Mouse (Mus musculus) thymus, adult 2 months (tissue): ENCODE data around the gene BC004004. TPM values are rescaled to one million over a fixed set of nuclear protein-coding genes. Genes with fewer than 3 reads are reported as not detected.

Source experiments
- DNase-seq: peaks from one replicate; pipeline ENCODE4 v3.0.0; 2021
- H3K27ac ChIP-seq: fragments of 200-500 bp; 2 replicates; pipeline ENCODE4 v1.5.1; 2012; ENCODE audit warnings: low read length, control low read depth; ENCODE audit not compliant: control insufficient read depth, insufficient read depth
- H3K27me3 ChIP-seq: fragments of 200-500 bp; 2 replicates; pipeline ENCODE4 v1.6.1; 2012; ENCODE audit warnings: mild to moderate bottlenecking, low read length, moderate library complexity, mixed read lengths; ENCODE audit not compliant: control insufficient read depth, insufficient read depth
- H3K36me3 ChIP-seq: fragments of 200-500 bp; 2 replicates; pipeline ENCODE4 v1.6.1; 2012; ENCODE audit warnings: mild to moderate bottlenecking, low read length, moderate library complexity; ENCODE audit not compliant: control insufficient read depth, insufficient read depth
- H3K4me1 ChIP-seq: fragments of 200-500 bp; replicated peaks from 2 replicates; pipeline ENCODE4 v1.6.1; 2012; ENCODE audit warnings: low read length; ENCODE audit not compliant: control insufficient read depth, insufficient read depth
- H3K4me3 ChIP-seq: fragments of 200-500 bp; 2 replicates; pipeline ENCODE4 v1.5.1; 2012; ENCODE audit warnings: mild to moderate bottlenecking, low read length, control low read depth, moderate library complexity; ENCODE audit not compliant: control insufficient read depth, insufficient read depth
- CTCF ChIP-seq: fragments of 200-500 bp; IDR thresholded peaks from 2 replicates; pipeline ENCODE4 v1.5.1; 2012; ENCODE audit warnings: mild to moderate bottlenecking, control low read depth, low read length, moderate library complexity, borderline replicate concordance; ENCODE audit not compliant: control insufficient read depth, poor library complexity, insufficient read depth; ENCODE audit errors: extremely low read depth
- POLR2A ChIP-seq: fragments of 200-500 bp; IDR thresholded peaks from 2 replicates; pipeline ENCODE4 v1.6.1; 2012; ENCODE audit warnings: mild to moderate bottlenecking, low read length, control low read depth, moderate library complexity; ENCODE audit not compliant: control insufficient read depth, poor library complexity, insufficient read depth; ENCODE audit errors: extremely low read depth
- WGBS: fragments of 180-500 bp; shearing (Covaris S2); methylation state at CpG from one replicate; pipeline ENCODE4 v1.1.7; 2018; 5-methylcytosine and 5-hydroxymethylcytosine counted together
- polyA plus RNA-seq: library from polyadenylated mRNA; depleted of rRNA; stranded (reverse); fragments of >200 nt; gene quantifications from 2 replicates; pipeline ENCODE4 v1.2.3, GENCODE M21; 2012

The BC004004 gene
- polyA plus RNA-seq, 1 experiment, result 61.3 TPM

- no peak for TF ChIP-seq POLR2A
- no peak for TF ChIP-seq CTCF
- Histone ChIP-seq H3K4me1 (peaks cover 6% of the 10 kb centered on the region), H3K36me3 (no peaks in the 10 kb centered on the region), H3K27me3 (no peaks in the 10 kb centered on the region), H3K4me3 (no peak overlapping the region), H3K27ac (no peak overlapping the region)
- no peak for DNase-seq
- WGBS, result 89% methylated on average over 3 of the region's 3 CpGs
Observed at GRCm38 (mm10) chr17:29292996-29293395, 24.4 kb downstream of the BC004004 start.

- Histone ChIP-seq H3K36me3 (no peaks in the 10 kb centered on the region), H3K27ac (no peak overlapping the region), H3K4me3 (no peak overlapping the region), H3K27me3 (no peaks in the 10 kb centered on the region), H3K4me1 (peaks cover 6% of the 10 kb centered on the region)
- 95% methylated on average over 9 of the region's 9 CpGs for WGBS
- TF ChIP-seq POLR2A, result no peak
- DNase-seq, result no peak
Observed at GRCm38 (mm10) chr17:29293807-29294605, 25.4 kb downstream of the BC004004 start.

- H3K4me3 ChIP-seq, result no peak overlapping the region
- H3K36me3 ChIP-seq, result no peaks in the 10 kb centered on the region; the same call in 1 of the 2 replicates
- DNase-seq, result no peak
- H3K27ac ChIP-seq, result no peak overlapping the region
- peaks cover 6% of the 10 kb centered on the region for H3K4me1 ChIP-seq
- H3K27me3 ChIP-seq, result no peaks in the 10 kb centered on the region
- 98% methylated on average over 5 of the region's 5 CpGs for WGBS
- no peak for TF ChIP-seq POLR2A
- no peak for TF ChIP-seq CTCF
Observed at GRCm38 (mm10) chr17:29295835-29296234, 27.2 kb downstream of the BC004004 start.

- 90% methylated on average over 10 of the region's 10 CpGs for WGBS
- Histone ChIP-seq H3K4me3 (no peak overlapping the region), H3K27me3 (no peaks in the 10 kb centered on the region), H3K4me1 (peaks cover 10% of the 10 kb centered on the region), H3K27ac (no peak overlapping the region), H3K36me3 (no peaks in the 10 kb centered on the region; the same call in 1 of the 2 replicates)
- TF ChIP-seq POLR2A, result no peak
- TF ChIP-seq CTCF, result no peak
- no peak for DNase-seq
Observed at GRCm38 (mm10) chr17:29297321-29297720, 28.7 kb downstream of the BC004004 start.

- H3K36me3 ChIP-seq, result no peaks in the 10 kb centered on the region; the same call in 1 of the 2 replicates
- no peaks in the 10 kb centered on the region for H3K27me3 ChIP-seq
- no peak overlapping the region for H3K27ac ChIP-seq
- H3K4me1 ChIP-seq, result peaks cover 14% of the 10 kb centered on the region
- TF ChIP-seq CTCF (no peak), POLR2A (no peak)
- peak; percentile 19 for DNase-seq
- no peak overlapping the region for H3K4me3 ChIP-seq
- 14% methylated on average over 6 of the region's 6 CpGs for WGBS
Observed at GRCm38 (mm10) chr17:29297813-29298212, 29.2 kb downstream of the BC004004 start.

GRCm38 (mm10) chr17:29299282-29299681 lies 30.7 kb downstream of the BC004004 start:
- WGBS, result 97% methylated on average over 4 of the region's 4 CpGs
- Histone ChIP-seq H3K4me3 (no peak overlapping the region), H3K36me3 (no peaks in the 10 kb centered on the region; the same call in 1 of the 2 replicates), H3K27me3 (no peaks in the 10 kb centered on the region), H3K4me1 (peaks cover 29% of the 10 kb centered on the region), H3K27ac (no peak overlapping the region)
- DNase-seq, result no peak
- TF ChIP-seq CTCF (no peak), POLR2A (no peak)
